Mouse (Mus musculus): Measurements from ENCODE around the gene Asic1. TPM values are rescaled to one million over a fixed set of nuclear protein-coding genes. Genes with fewer than 3 reads are reported as not detected.

Asic1 gene
- total and polyA plus RNA-seq, 3 experiments: 0.08 to 1.0 TPM; not detected in 1

DNA sequence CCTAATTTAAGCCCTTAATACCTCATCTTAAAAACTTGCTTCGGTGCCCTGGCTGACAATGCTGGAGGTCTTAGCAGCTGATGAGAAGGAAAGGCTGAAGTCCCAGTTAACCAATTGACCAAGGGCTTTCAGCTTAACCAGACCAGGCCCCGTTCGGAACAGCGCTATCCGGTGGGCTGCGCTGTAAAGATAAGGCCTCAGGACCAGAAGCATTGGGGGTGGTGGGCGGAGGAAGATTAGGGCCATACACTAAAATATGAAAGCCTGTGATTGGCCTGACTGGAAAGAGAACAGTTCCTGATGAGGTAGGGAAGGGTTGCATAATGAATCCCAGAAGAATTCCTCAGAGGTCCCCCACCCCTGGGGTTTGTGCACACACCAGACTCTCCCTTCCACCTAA is 7.8 kb upstream of the Asic1 start (continued):
- TF ChIP-seq E2F4 (IDR thresholded peaks at IDR 0.05; ENCODE audit: borderline replicate concordance, low read depth, low read length) (no peak), TCF12 (IDR thresholded peaks at IDR 0.05; ENCODE audit: low read depth, low read length) (peak; percentile 77), JUND (IDR thresholded peaks at IDR 0.05; ENCODE audit: low read depth, low read length) (no peak), MAFK (IDR thresholded peaks at IDR 0.05; ENCODE audit: borderline replicate concordance, low read depth, low read length) (no peak), TBP (IDR thresholded peaks at IDR 0.05; ENCODE audit: low read depth, low read length) (no peak), ZC3H11A (IDR thresholded peaks at IDR 0.05; ENCODE audit: low read depth, low read length) (no peak), POLR2AphosphoS2 (IDR thresholded peaks at IDR 0.05; ENCODE audit: low read length) (no peak), ELF1 (IDR thresholded peaks at IDR 0.05; ENCODE audit: low read depth, low read length) (no peak), MYB (IDR thresholded peaks at IDR 0.05; ENCODE audit: low read depth, low read length) (no peak), CTCF (IDR thresholded peaks at IDR 0.05 in 2 of 3, conservative IDR thresholded peaks at IDR 0.05 in 1 of 3; ENCODE audit: control insufficient read depth in 1 of 3, insufficient read depth in 1 of 3, low read depth in 2 of 3, low read length in 3 of 3, poor library complexity in 1 of 3, severe bottlenecking in 1 of 3) (no peak), MAZ (IDR thresholded peaks at IDR 0.05; ENCODE audit: low read depth, low read length) (no peak), USF2 (IDR thresholded peaks at IDR 0.05; ENCODE audit: borderline replicate concordance in 1 of 2, insufficient read depth in 1 of 2, low read depth in 1 of 2, low read length in 2 of 2) (no peak), NELFE (IDR thresholded peaks at IDR 0.05; ENCODE audit: low read depth, low read length) (peak; percentile 15; the same call in 1 of the 2 replicates), ZKSCAN1 (IDR thresholded peaks at IDR 0.05; ENCODE audit: low read depth, low read length) (no peak), ETS1 (IDR thresholded peaks at IDR 0.05; ENCODE audit: low read depth, low read length) (no peak), MEF2A (IDR thresholded peaks at IDR 0.05; ENCODE audit: extremely low read depth, insufficient replicate concordance, low read depth, low read length, poor library complexity, severe bottlenecking) (no peak), SIN3A (IDR thresholded peaks at IDR 0.05; ENCODE audit: low read length) (0 out of 2 replicates have a peak, but pooled peaks have one; percentile 24)

GRCm38 (mm10) chr15:99663964-99664599 is 6.1 kb upstream of the Asic1 start:
- Histone ChIP-seq H3K27ac (ENCODE audit: control insufficient read depth, low read depth, low read length) (peak overlapping the region; percentile 92), H3K27me3 (ENCODE audit: control insufficient read depth in 1 of 2, insufficient read depth in 2 of 2, low read length in 2 of 2) (peaks cover 0 to 2% of the 10 kb centered on the region in 2 experiments; a peak in 1 of 4 replicates), H3K36me3 (ENCODE audit: control insufficient read depth in 1 of 2, insufficient read depth in 2 of 2, low read length in 2 of 2) (peaks cover 0 to 31% of the 10 kb centered on the region in 2 experiments; a peak in 2 of 4 replicates), H3K79me2 (ENCODE audit: control insufficient read depth, insufficient read depth, low read length, poor library complexity) (peaks cover 2% of the 10 kb centered on the region; the same call in 1 of the 2 replicates), H3K4me1 (ENCODE audit: control insufficient read depth in 1 of 2, insufficient read depth in 2 of 2, low read length in 2 of 2) (peaks cover 13 to 43% of the 10 kb centered on the region in 2 experiments), H3K4me3 (ENCODE audit: control insufficient read depth in 1 of 2, insufficient read depth in 1 of 2, low read depth in 2 of 2, low read length in 2 of 2) (peak overlapping the region; percentile 45 to 51), H3K9me3 (replicated peaks; ENCODE audit: insufficient read depth, low read length) (no peaks in the 10 kb centered on the region), H3K9ac (ENCODE audit: control insufficient read depth, low read depth, low read length, poor library complexity, severe bottlenecking) (peak overlapping the region; percentile 75)
- peak; percentile 70 for DNase-seq (ENCODE audit: low read depth, low spot score)
- TF ChIP-seq TCF12 (IDR thresholded peaks at IDR 0.05; ENCODE audit: low read depth, low read length) (no peak), ZKSCAN1 (IDR thresholded peaks at IDR 0.05; ENCODE audit: low read depth, low read length) (no peak), MAX (IDR thresholded peaks at IDR 0.05; ENCODE audit: low read length) (peak; percentile 87), USF1 (IDR thresholded peaks at IDR 0.05; ENCODE audit: low read depth, low read length) (peak; percentile 50; the same call in 1 of the 2 replicates), CHD1 (IDR thresholded peaks at IDR 0.05; ENCODE audit: low read depth, low read length) (no peak), MXI1 (IDR thresholded peaks at IDR 0.05; ENCODE audit: low read depth, low read length) (peak; percentile 86), MEF2A (IDR thresholded peaks at IDR 0.05; ENCODE audit: extremely low read depth, insufficient replicate concordance, low read depth, low read length, poor library complexity, severe bottlenecking) (no peak), ZMIZ1 (IDR thresholded peaks at IDR 0.05; ENCODE audit: low read depth, low read length) (no peak), USF2 (IDR thresholded peaks at IDR 0.05; ENCODE audit: borderline replicate concordance in 1 of 2, insufficient read depth in 1 of 2, low read depth in 1 of 2, low read length in 2 of 2) (0 out of 4 replicates have a peak, but pooled peaks of 1 of the 2 experiments have one; percentile 1), ZNF384 (IDR thresholded peaks at IDR 0.05; ENCODE audit: low read depth, low read length) (peak; percentile 76), GABPA (IDR thresholded peaks at IDR 0.05; ENCODE audit: low read depth, low read length) (0 out of 2 replicates have a peak, but pooled peaks have one; percentile 40), MYC (IDR thresholded peaks at IDR 0.05; ENCODE audit: low read depth, low read length) (peak; percentile 87; the same call in 1 of the 2 replicates), NRF1 (IDR thresholded peaks at IDR 0.05; ENCODE audit: insufficient read depth, low read depth, low read length, poor library complexity, severe bottlenecking) (no peak), BHLHE40 (IDR thresholded peaks at IDR 0.05; ENCODE audit: borderline replicate concordance, low read depth, low read length) (peak; percentile 93), TAL1 (IDR thresholded peaks at IDR 0.05; ENCODE audit: low read length) (no peak)

Measured in MEL (cell line).